Mouse (Mus musculus): ENCODE results near the gene Ces1d.
"Not testable (repeated sequence)": the region's sequence is repeated elsewhere in the genome, so short reads cannot be mapped to it uniquely, and the experiment has no call there.

Ces1d gene

DNA sequence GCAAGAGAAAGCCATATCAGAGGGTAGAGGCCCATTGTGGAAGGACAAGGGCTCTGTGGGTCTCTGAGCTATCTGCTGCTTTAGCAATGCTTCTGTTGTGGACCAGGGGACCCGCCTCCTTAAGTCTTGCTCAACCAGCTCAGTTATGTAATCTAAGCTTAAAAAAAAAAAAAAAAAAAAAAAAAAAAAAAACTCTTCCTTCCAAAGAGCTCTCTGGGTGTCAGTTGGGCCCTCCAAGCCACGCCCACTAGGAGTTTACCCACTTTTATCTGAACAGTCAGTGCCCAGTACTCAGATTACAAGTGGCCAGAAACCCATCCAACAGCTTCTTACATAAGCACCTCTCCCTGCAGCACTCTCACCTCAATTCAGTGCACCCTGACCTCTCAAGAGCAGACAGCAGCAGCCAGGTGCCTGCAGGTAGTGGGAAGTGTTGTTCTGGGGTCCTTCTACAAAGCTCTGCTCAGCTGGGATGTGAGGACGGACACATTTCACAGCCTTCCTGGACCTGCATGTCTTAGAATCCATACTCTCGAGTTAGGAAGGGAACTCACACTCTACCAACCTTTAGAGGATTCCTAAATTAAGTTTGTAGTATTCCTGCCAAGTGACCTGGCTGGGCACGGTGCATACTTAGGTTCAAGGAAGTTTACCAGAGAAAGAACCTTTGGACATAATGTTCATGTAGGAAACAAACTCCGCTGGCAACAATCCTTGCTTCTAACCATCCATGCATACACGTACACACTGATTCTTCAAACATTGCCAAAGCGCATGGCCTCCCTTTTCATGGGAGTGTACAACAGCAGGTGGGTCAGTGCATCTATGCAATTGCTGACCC, at the start of gene Ces1d:
TSS of gene Ces1d (minus strand) at position 154 of the 841 bp plus-strand sequence.
- DNase-seq (ENCODE audit: low spot score) = no peak

DNA sequence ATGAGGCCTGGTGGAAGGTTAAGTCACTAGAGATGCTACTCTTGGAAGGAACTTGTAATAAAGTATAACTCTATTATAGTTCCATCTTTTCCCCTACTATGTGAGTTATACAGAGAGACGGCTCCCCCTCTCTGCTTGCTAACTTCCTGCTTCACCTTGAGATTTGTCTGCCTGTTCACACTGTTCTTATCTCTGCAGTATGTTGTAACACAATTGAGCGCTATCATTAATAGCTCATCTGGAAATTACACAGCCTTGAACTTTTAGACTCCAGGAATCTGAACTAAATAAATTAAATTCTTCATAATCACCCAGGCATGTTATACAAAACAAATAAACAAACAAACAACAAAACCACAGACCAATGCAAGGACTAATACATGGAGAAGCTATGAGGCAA, 48.4 kb upstream of the Ces1d start:
- no peak for DNase-seq (ENCODE audit: low spot score)

DNA sequence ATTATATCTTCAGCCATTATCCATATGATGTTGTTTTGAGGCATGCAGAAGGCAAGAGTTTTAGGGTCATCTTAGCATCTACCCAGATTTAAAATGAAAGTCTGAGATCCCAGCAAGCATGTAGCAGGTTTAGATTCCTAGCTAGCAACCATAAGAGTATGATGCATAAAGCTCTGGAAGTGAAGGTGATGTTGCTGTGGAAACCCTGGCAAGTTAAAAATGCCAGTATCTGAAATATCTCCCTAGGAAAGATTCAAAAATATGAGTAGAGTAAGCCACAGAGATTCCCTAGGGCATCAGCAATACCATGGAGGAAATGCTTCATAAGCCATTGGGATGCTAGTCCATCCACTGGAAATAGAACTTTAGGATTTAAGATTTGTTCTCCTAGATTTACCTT, 42.2 kb upstream of the Ces1d start:
- no peak for DNase-seq (ENCODE audit: low spot score)

DNA sequence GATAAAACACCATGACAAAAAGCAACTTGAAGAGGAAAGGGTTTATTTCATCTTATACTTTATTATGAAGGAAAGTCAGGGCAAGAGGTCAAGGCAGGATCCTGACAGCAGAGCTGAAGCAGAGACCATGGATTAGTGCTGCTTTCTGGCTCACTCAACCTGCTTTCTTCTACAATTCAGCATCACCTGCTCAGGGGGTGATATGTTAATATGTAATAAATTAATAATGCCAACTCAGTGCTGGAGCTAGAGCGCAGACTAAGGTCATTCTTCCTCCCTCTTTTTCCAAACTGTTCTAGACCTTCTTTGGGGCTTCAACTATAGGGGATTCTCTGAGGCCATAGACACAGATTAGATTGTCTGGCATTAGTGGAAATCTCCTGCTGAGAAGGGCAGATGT, 38.0 kb upstream of the Ces1d start:
- DNase-seq (ENCODE audit: low spot score) = no peak

DNA sequence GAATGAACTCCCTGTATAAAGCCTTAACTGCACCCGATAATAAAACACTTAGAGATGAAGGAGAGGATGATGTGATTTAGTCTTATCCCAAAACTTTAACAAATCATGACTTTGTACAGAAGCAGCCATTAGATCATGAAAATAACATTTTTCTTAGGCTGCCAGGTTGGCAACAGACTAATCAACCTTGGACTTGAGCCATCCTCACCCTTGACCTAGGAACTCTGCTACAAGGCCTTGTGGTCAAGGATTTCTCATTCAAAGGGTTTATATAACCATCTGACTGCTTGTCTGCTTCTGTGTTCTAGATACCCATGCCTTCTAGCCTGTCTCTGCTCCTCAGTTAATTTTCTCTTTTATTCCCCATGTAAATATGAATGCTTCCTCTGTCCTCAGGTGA, 37.1 kb upstream of the Ces1d start:
- no peak for DNase-seq (ENCODE audit: low spot score)

DNA sequence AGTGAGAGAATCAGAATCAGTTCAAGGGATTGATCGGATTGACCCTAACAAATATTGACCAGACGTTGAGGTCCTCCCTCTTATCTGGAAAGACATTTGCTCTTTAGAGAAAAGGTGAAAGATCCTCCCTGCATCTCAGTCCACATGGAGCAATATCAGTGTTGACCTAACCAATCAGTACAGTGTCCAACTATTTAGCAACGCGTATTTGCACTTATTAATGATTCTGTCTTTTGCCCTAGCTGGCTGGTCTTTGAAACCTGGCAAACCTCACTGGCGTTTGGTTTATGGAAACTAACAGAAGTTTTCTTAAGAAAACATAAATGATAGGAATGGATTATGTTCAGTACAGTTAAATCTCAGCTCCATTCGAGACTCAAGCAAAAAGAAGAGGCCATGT, 36.4 kb upstream of the Ces1d start:
- DNase-seq (ENCODE audit: low spot score) = no peak

DNA sequence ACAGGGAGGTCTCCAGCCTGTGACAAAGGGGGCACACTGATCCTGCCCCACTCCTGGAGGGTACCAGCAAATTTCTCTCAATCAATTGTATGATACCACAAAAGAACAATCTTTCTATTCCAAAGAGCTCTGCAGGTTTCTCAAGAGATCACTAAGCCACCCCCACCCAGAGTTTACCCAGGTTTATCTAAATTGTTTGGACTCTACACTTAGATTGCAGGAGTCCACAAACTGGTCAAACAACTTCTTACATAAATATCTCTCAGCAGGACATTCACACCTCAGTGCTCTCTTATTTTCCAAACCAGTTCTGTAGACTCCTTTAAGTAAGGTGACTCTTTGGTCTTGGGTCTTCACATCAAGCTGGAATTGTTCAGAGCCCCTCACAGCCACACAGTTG, 31.8 kb upstream of the Ces1d start, which contains the start of gene Ces1e:
TSS of gene Ces1e (minus strand) at position 174 of the 400 bp plus-strand sequence.
- DNase-seq (ENCODE audit: low spot score) = no peak

DNA sequence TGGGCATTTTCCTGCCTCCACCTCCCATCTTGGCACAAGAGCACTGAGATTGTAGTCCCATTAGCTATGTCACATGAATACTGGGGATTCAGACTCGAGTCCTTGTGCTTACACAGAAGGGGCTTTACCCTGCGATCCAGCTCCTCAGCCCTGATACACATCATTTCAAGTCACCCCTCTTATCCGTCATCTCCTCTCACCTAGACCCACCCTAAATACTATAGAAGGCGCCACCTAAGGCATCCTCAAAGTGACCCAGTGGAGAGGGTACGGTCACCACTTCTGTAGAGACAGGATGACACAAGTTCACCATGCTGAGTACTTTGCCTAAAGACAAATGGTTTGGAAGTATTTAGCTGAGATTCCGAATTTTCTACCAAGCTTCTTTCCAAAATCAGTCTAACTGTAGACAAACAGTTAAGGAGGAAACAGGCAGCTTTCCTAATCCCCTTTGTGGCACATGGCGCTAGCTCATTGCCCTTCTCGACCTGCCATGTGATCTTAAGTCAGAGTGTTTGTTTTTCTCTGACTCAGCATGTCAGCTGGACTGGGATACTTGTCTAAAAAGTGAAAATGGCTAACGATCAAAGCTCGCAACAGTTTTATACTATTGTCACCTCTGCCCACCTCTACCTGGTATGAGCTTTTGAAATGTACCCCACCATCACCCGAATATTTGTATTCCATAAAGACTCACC, 31.2 kb upstream of the Ces1d start:
- no peak for DNase-seq (ENCODE audit: low spot score)

DNA sequence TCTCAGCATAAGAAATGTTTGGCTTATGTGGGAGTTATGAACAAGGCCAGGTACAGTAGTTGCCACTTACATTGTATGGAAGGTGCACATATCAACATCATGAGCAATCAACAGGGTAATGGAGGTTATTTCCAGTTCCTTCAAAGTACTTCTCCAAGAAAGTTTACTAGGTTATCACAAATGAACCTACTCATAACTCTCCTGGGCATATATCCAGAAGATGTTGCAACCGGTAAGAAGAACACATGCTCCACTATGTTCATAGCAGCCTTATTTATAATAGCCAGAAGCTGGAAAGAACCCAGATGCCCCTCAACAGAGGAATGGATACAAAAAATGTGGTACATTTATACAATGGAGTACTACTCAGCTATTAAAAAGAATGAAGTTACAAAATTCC, 28.8 kb upstream of the Ces1d start:
- not testable (repeated sequence) for DNase-seq (ENCODE audit: low spot score)

DNA sequence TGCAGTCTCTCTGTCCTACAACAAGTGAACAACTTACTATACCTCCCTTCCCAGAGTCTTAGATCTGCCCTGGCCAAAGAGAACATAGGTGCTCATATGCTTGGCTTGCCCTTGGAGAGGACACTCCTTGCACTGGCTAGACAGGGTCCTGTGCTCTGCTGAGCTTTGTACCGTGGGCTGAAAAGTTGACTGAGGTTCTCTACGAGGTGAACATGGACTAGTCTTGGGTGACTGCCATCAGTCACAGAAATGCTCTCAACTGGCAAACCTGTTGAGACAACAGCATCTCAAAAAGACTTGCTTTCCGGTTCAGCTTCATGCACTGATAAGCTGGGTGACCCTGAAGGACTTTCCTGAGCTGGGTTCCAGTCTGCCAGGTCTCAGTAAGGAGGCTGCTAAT, 24.3 kb upstream of the Ces1d start:
- DNase-seq (ENCODE audit: low spot score) = no peak

DNA sequence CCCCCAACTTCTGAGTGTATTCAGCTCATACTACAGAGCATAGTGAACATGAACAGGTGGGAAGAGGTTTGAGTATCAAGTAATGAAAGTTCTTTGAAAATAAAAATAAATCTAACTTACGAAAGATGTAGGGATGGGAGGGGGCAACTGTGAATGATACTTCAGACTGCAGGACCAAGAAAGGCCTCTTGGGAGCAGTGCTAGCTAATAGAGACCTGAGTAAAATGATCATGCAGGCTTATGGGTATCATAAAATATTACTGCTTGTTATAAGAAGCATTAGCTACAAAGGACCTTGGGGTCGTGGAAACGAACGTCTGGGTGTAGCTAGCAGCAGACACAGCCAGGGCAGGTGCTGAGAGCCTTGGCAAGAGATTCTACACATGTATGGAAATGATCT, 20.2 kb upstream of the Ces1d start:
- no peak for DNase-seq (ENCODE audit: low spot score)

DNA sequence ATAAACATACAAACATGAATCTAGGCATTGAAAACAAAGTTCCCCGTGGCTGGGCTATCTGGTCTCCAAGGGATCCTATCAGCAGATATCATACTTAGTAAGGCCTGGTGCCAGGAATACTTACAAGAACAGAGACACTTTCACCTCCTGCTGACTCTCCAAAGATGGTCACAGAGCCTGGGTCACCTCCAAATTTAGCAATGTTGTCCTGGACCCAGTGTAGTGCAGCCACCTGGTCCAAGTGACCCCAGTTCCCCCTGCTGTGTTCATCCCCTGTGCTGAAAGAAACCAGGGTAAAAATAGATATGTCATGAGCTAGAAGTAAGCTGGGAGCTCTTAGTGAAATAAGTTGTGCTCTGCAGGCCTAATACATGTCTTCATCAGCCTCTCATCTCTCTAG, 19.7 kb upstream of the Ces1d start:
- DNase-seq (ENCODE audit: low spot score) = no peak

DNA sequence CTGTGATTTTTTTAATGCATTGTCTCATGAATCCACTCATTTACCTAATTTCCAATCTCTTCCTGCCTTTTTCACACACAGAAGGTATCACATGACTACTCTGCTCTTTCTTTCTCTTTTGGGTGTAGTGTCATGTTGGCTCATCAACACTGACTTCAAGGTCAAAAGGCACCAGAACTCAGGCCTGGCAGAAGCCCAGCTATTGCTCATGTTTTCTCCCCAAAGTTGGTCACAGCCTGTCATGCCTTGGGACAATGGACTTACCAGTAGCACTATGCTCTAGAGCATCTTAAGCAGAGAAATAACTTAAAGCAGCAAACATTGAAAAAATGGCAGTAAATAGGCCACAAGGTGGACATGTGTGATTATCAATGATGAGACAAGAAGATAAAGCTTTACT, 13.5 kb upstream of the Ces1d start:
- no peak for DNase-seq (ENCODE audit: low spot score)

DNA sequence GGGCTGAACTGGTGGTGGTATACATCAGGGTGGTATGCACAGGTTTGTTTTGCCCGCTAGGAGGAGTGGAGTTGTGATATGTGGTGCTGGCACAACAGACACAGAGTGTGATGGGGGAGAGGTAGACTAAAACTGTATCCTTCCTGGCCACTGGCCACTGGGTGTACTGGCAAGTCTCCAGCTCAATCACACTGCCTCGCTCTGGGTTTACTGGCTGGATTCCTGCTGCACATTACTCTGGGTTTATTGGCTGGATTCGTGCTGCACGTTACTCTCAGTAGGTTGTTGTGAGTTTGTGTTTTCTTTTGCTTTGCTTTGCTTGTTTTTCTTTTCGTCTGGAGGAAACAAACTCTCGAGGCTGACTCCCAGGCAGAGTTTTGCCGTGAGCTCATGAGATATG, 1.5 kb upstream of the Ces1d start:
- DNase-seq (ENCODE audit: low spot score) = not testable (repeated sequence)

DNA sequence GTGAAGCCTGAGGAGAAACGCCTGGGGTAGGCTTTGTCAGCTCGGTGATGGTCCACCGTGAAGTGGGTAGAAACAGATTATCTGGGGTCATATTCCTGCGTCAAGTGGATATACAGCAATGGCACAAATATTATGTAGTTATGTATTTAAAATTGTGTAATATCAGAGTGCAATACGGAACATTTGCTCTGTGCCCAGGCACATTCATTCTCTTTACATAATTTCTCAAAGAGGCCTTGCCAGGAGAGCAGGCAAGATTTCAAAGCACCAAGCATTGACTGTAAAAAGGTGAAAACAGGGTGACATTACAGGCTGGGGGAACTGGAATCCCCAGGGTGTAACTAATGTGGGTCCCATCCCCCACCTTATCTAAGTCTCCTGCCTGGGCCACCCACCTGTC, 1.2 kb downstream of the Ces1d start:
- no peak for DNase-seq (ENCODE audit: low spot score)

DNA sequence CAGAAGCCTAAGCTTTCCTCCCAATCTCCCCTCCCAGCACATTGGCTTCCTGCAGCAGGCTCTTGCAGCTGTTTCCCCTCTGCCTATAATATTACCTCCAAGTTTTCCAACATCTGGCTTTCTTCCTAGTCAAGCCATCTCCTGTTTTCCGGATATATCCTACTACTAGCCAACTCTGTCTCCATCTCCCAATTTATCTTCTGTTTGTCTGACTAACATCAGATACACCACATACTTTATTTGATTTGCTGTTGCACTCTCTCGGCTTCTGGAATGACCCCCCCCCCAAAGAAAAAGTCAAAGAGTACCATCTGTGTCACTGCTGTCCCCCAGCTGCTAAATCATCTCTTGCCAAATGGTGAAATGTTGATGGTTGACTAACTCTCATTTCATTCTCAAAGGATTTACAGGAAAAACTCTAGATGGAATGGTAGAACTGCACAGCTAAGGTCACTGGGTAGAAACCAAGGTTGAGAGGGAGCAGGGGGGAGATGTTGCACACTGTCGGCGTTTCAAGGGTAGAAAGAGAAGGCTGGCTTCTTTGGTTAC, 17.0 kb downstream of the Ces1d start:
- no peak for DNase-seq (ENCODE audit: low spot score)

DNA sequence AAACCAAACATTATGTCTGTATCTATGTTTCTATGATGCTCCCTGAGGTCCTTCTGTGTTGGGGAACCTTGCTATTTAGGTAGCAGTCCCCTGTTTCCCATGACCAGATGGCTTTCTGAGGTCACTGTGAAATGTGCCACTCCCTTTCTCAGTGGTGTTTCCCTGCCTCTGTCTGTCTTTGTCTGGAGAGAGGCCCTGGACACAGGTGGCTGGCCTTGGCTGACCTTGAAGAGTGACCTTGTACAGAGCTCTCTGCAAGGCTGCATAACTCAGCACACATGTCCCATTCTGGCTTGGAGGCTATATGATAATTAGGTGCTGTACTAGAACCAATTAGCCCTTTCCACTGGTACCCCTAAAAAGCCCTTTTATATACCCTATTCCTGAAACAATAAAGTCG, 21.0 kb downstream of the Ces1d start:
- DNase-seq (ENCODE audit: low spot score) = no peak

DNA sequence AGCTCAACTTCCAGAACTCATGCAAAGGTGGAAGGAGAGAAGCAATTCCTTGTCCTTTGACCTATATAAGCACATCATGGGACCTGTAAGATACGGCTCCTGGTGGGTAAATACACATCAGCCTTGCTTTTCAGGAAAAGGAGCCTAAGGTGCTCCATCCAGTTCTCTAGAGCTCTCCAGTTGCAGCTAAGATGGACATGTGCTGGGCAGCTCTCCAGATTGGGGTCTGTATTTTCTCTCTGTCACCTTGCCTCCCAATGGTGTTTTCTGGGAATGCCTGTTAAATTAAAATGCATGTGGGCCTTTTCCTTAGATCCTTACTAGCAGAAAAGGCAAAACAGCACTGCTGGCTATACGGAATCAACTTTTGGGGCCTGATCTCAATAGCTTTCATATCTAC, 23.1 kb downstream of the Ces1d start:
- DNase-seq (ENCODE audit: low spot score) = no peak

DNA sequence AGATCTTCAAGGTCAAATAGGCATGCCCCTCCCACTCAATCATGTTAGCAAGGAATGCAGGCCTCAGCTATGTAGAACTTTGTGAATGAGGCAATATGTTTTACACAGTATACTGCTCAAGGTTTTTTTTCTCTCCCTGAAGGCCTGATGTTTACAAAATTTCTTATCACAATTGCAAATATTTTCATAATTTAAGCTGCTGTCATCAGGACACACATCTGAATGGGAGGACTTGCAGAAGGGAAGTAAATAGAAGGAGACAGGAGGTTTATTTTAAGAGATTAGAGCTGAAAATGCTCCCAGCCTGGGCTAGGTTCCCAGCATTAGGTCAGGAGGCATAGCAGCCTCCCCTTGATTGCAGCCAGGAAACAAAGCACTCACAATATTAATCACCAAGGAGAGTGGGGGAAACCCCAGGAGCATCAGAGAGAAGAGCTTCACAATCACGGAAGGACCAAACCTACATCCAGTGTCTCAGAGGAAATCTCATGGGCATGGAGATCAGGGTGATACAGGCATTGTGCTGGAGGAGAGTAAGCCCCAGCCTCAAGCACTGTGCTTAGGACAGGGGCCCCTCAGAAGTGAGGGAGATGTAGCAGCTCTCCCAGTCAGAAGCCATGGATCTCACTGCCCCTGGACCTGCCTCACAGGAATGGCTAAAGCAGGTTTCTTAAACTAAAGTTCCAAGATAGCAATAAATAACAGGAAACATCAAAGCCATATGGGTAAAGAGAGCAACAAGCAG, 25.6 kb downstream of the Ces1d start:
- no peak for DNase-seq (ENCODE audit: low spot score)

DNA sequence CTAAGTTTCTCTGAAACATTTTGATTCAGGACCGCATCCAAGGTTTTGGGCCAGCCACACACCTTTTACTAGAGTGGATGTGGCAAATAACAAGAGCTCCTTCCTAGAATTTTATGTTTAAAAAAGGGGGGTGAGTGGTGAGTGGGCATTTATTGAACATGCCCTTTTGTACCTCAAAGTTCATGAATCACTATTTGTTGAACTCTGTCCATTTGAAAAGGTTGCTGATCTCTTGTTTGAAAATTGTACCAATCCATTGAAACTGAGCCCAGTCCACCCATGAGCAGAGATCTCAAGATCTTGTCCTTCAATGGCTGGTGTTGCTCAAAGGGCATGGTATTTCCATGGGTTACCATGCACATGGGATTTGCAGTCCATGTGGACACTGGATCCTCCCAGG, 34.3 kb downstream of the Ces1d start:
- no peak for DNase-seq (ENCODE audit: low spot score)

DNA sequence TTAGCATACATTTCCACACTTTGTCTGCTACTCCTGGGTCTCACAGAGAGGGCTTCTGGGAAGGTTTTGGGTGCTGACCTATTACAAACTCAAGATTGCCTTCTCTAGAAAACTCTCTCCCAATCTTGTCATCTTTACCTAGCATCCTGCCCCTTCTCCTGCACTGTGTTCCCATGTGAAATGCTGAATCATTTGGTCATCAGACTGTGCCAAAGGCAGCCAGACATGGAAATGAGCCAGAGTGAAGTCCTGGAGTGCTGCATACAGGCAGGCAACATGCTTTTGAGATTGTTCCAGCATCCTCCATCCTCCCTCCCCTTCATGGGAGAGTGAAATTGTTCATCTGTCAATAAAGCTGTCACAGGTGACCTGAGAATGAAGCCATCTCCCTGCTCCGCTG, 46.2 kb downstream of the Ces1d start:
- no peak for DNase-seq (ENCODE audit: low spot score)

DNA sequence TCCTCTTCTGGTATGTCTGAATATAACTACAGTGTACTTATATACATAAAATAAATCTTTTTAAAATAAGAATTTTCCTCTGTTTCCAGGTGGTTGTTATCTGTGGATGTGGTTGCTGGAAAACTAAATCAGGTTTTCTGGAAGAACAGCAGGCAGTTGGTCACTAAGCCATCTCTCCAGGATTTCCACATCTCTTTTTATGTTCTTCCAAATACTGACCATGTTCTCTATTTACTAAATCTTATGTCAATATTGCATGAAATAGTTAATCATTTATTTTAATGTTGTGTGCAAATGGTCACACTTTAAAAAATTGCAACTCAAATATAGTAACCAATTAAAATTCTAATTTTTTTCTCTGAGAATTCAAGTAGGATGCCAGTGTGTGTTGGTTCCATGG, 50.3 kb downstream of the Ces1d start:
- DNase-seq (ENCODE audit: low spot score) = no peak

DNA sequence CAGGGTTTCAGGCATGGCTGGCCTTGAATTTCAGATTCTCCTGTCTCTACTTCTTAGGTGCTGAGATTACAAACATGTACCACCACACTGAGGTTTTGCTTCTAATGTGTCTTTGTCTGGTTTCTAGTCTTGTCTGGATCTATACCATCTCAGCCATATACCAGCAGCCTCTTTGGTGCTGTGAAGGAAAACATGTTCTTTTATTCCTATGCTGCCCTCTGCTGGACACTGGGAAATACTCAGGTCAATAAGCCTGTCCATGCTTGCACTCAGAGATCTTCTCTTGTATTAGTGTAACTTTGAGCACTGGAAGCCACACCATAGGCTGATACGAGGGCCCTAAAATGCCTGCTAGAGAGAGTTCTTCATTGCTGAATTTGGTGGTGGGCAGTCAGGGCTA, 56.9 kb downstream of the Ces1d start:
- no peak for DNase-seq (ENCODE audit: low spot score)
